Mouse (Mus musculus) cerebellum, adult 2 months (tissue): Measurements from ENCODE around the gene BC030867.

ENCODE experiments used
- CTCF ChIP-seq: fragments of 200-500 bp; IDR thresholded peaks from 2 replicates; pipeline ENCODE4 v1.5.1; 2011; ENCODE audit warnings: low read depth, mild to moderate bottlenecking, control low read depth, low read length, moderate library complexity, borderline replicate concordance; ENCODE audit not compliant: insufficient read depth
- POLR2A ChIP-seq: fragments of 200-500 bp; IDR thresholded peaks from 2 replicates; pipeline ENCODE4 v1.6.1; 2011; ENCODE audit warnings: low read length, control low read depth, borderline replicate concordance; ENCODE audit not compliant: insufficient read depth

DNA sequence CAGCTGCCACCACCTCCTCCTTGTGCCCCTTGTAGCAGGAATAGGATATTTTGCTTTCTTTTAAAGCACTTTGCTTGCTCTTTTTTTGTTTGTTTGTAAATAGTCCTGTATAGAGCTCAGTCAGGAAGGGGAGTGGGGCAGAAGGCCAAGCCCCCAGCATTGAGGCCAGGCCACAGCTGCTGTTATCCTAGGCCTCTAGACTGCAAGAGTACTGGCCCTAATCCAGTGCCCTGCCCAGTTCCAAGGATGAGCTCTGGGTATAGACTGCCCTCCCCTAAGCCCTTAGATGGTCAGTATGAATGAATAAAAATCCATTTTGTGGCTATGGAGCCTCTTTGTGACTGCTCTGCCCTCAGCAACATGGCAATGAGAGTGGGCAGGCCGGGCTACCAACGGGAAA is 40.2 kb downstream of the BC030867 start:
- no peak for TF ChIP-seq CTCF
- TF ChIP-seq POLR2A, result no peak
